Mouse (Mus musculus) midbrain, embryonic 16.5 days (tissue): ENCODE measurements around the gene Zfp90. TPM values are rescaled to one million over a fixed set of nuclear protein-coding genes. Genes with fewer than 3 reads are reported as not detected.

ENCODE experiments used
- ATAC-seq: fragments of 200-750 bp; cut with Nextera tagmentation; 2 replicates; pipeline ENCODE4 v1.8.0; 2017; ENCODE audit warnings: moderate TSS enrichment
- H3K27ac ChIP-seq: fragments of 300-500 bp; sonication (generic); 2 replicates; pipeline ENCODE4 v1.5.1; 2014; ENCODE audit warnings: mild to moderate bottlenecking, low read length, mixed read lengths
- H3K27me3 ChIP-seq: fragments of 300-500 bp; sonication (generic); 2 replicates; pipeline ENCODE4 v1.6.1; 2014; ENCODE audit warnings: low read depth, low read length, mixed read lengths; ENCODE audit not compliant: control insufficient read depth, insufficient read depth
- H3K36me3 ChIP-seq: fragments of 300-500 bp; sonication (generic); 2 replicates; pipeline ENCODE4 v1.6.1; 2014; ENCODE audit warnings: mild to moderate bottlenecking, low read length, moderate library complexity, mixed read lengths; ENCODE audit not compliant: control insufficient read depth, insufficient read depth
- H3K4me1 ChIP-seq: fragments of 300-500 bp; sonication (generic); 2 replicates; pipeline ENCODE4 v1.6.1; 2014; ENCODE audit warnings: mild to moderate bottlenecking, low read length, mixed read lengths; ENCODE audit not compliant: control insufficient read depth, insufficient read depth
- H3K4me2 ChIP-seq: fragments of 300-500 bp; sonication (generic); 2 replicates; pipeline ENCODE4 v1.6.1; 2014; ENCODE audit warnings: mild to moderate bottlenecking, low read length, mixed read lengths
- H3K4me3 ChIP-seq: fragments of 300-500 bp; sonication (generic); 2 replicates; pipeline ENCODE4 v1.5.1; 2014; ENCODE audit warnings: low read depth, mild to moderate bottlenecking, low read length, moderate library complexity, mixed read lengths
- H3K9ac ChIP-seq: fragments of 300-500 bp; sonication (generic); 2 replicates; pipeline ENCODE4 v1.6.1; 2014; ENCODE audit warnings: low read depth, low read length, mixed read lengths
- H3K9me3 ChIP-seq: fragments of 300-500 bp; sonication (generic); replicated peaks from 2 replicates; pipeline ENCODE4 v1.6.1; 2014; ENCODE audit warnings: mild to moderate bottlenecking, low read length, mixed read lengths; ENCODE audit not compliant: control insufficient read depth, poor library complexity, severe bottlenecking
- WGBS: fragments of 180-500 bp; shearing (Covaris S2); extraction: QIAGEN DNeasy Blood & Tissue Kit; methylation state at CpG from one replicate; pipeline ENCODE4 v1.1.7; 2014; 5-methylcytosine and 5-hydroxymethylcytosine counted together
- polyA plus RNA-seq: library from polyadenylated mRNA; unstranded; fragments of >200 nt; fragmentation: Nextera tagmentation; extraction: Ambion mirVana; gene quantifications from 2 replicates; pipeline ENCODE4 v1.2.1, GENCODE M21; 2015

Zfp90 gene
- polyA plus RNA-seq, result 45.3 and 45.9 TPM in 2 replicates

GRCm38 (mm10) chr8:106415182-106415971 is at the start of gene Zfp90:
TSS of gene Zfp90 (plus strand) at chr8:106415327.
- Histone ChIP-seq H3K4me2 (peak within 1 kb of the TSS; percentile 63), H3K36me3 (peaks cover 25% of the 10 kb centered on the region), H3K4me3 (peak within 1 kb of the TSS; percentile 85), H3K4me1 (peaks cover 7% of the 10 kb centered on the region), H3K9ac (peak within 1 kb of the TSS; percentile 95), H3K27me3 (no peaks in the 10 kb centered on the region), H3K27ac (peak within 1 kb of the TSS; percentile 97), H3K9me3 (no peaks in the 10 kb centered on the region; the same call in 1 of the 2 replicates)
- WGBS, result under 1% methylated on average over 46 of the region's 46 CpGs
- ATAC-seq, result peak; percentile 98

- Histone ChIP-seq H3K4me1 (no peaks in the 10 kb centered on the region), H3K27me3 (no peaks in the 10 kb centered on the region), H3K36me3 (no peaks in the 10 kb centered on the region), H3K4me3 (no peak overlapping the region), H3K9ac (no peak overlapping the region), H3K9me3 (no peaks in the 10 kb centered on the region), H3K27ac (no peak overlapping the region), H3K4me2 (no peak overlapping the region)
- 65% methylated on average over 3 of the region's 3 CpGs for WGBS
- ATAC-seq, result no peak
Observed at GRCm38 (mm10) chr8:106368501-106368900, 46.6 kb upstream of the Zfp90 start.

GRCm38 (mm10) chr8:106369069-106369468 is 46.1 kb upstream of the Zfp90 start:
- H3K9me3 ChIP-seq, result no peaks in the 10 kb centered on the region
- 90% methylated on average over 7 of the region's 7 CpGs for WGBS
- no peak overlapping the region for H3K9ac ChIP-seq
- H3K27ac ChIP-seq, result no peak overlapping the region
- ATAC-seq, result no peak
- H3K4me3 ChIP-seq, result no peak overlapping the region
- H3K27me3 ChIP-seq, result no peaks in the 10 kb centered on the region
- H3K4me1 ChIP-seq, result no peaks in the 10 kb centered on the region
- H3K36me3 ChIP-seq, result no peaks in the 10 kb centered on the region
- H3K4me2 ChIP-seq, result no peak overlapping the region

GRCm38 (mm10) chr8:106375957-106376356 is 39.2 kb upstream of the Zfp90 start:
- no peaks in the 10 kb centered on the region for H3K4me1 ChIP-seq
- no peak for ATAC-seq
- no peak overlapping the region for H3K4me3 ChIP-seq
- no peaks in the 10 kb centered on the region for H3K9me3 ChIP-seq
- H3K9ac ChIP-seq, result no peak overlapping the region
- H3K4me2 ChIP-seq, result no peak overlapping the region
- H3K27me3 ChIP-seq, result no peaks in the 10 kb centered on the region
- no peaks in the 10 kb centered on the region for H3K36me3 ChIP-seq
- 80% methylated on average over 7 of the region's 7 CpGs for WGBS
- no peak overlapping the region for H3K27ac ChIP-seq

- 22% methylated on average over 9 of the region's 9 CpGs for WGBS
Observed at GRCm38 (mm10) chr8:106376862-106377261, 38.3 kb upstream of the Zfp90 start.

GRCm38 (mm10) chr8:106378501-106379048 is 36.6 kb upstream of the Zfp90 start:
- no peaks in the 10 kb centered on the region for H3K36me3 ChIP-seq
- H3K4me3 ChIP-seq, result no peak overlapping the region
- H3K4me1 ChIP-seq, result no peaks in the 10 kb centered on the region
- no peaks in the 10 kb centered on the region for H3K9me3 ChIP-seq
- H3K9ac ChIP-seq, result no peak overlapping the region
- H3K4me2 ChIP-seq, result no peak overlapping the region
- ATAC-seq, result no peak
- no peaks in the 10 kb centered on the region for H3K27me3 ChIP-seq
- H3K27ac ChIP-seq, result no peak overlapping the region
- 71% methylated on average over 6 of the region's 7 CpGs for WGBS

More at GRCm38 (mm10) chr8:106376862-106377261, 38.3 kb upstream of the Zfp90 start:
- Histone ChIP-seq H3K9ac (no peak overlapping the region), H3K4me1 (no peaks in the 10 kb centered on the region), H3K36me3 (no peaks in the 10 kb centered on the region), H3K4me3 (no peak overlapping the region), H3K27me3 (no peaks in the 10 kb centered on the region), H3K4me2 (no peak overlapping the region), H3K9me3 (no peaks in the 10 kb centered on the region), H3K27ac (no peak overlapping the region)
- ATAC-seq, result no peak

- WGBS, result 89% methylated on average over 5 of the region's 5 CpGs
- H3K9me3 ChIP-seq, result no peaks in the 10 kb centered on the region
Observed at GRCm38 (mm10) chr8:106379357-106379756, 35.8 kb upstream of the Zfp90 start.

GRCm38 (mm10) chr8:106381026-106381425 is 34.1 kb upstream of the Zfp90 start:
- Histone ChIP-seq H3K4me2 (no peak overlapping the region), H3K36me3 (no peaks in the 10 kb centered on the region), H3K9me3 (no peaks in the 10 kb centered on the region), H3K4me1 (no peaks in the 10 kb centered on the region), H3K27ac (no peak overlapping the region), H3K27me3 (no peaks in the 10 kb centered on the region), H3K4me3 (no peak overlapping the region), H3K9ac (no peak overlapping the region)
- no peak for ATAC-seq
- 86% methylated on average over 6 of the region's 6 CpGs for WGBS

More at GRCm38 (mm10) chr8:106379357-106379756, 35.8 kb upstream of the Zfp90 start:
- no peaks in the 10 kb centered on the region for H3K4me1 ChIP-seq
- no peaks in the 10 kb centered on the region for H3K36me3 ChIP-seq
- H3K9ac ChIP-seq, result no peak overlapping the region
- no peak overlapping the region for H3K4me3 ChIP-seq
- H3K4me2 ChIP-seq, result no peak overlapping the region
- no peaks in the 10 kb centered on the region for H3K27me3 ChIP-seq
- H3K27ac ChIP-seq, result no peak overlapping the region
- ATAC-seq, result no peak

- Histone ChIP-seq H3K9me3 (no peaks in the 10 kb centered on the region), H3K9ac (no peak overlapping the region), H3K36me3 (no peaks in the 10 kb centered on the region), H3K27ac (no peak overlapping the region), H3K4me1 (no peaks in the 10 kb centered on the region), H3K27me3 (no peaks in the 10 kb centered on the region), H3K4me2 (no peak overlapping the region), H3K4me3 (no peak overlapping the region)
- no peak for ATAC-seq
- 72% methylated on average over 9 of the region's 9 CpGs for WGBS
Observed at GRCm38 (mm10) chr8:106387801-106388415, 27.2 kb upstream of the Zfp90 start.
